Mouse (Mus musculus) ovary, postnatal 36 days (tissue): Measurements from ENCODE around the gene Hes2.
A peak's percentile ranks its signal among the peaks of the same experiment; 100 is the strongest.

Source experiments
- DNase-seq: peaks from one replicate; pipeline ENCODE4 v3.0.0; 2022; ENCODE audit warnings: low spot score, mixed read lengths

Gene Hes2

DNA sequence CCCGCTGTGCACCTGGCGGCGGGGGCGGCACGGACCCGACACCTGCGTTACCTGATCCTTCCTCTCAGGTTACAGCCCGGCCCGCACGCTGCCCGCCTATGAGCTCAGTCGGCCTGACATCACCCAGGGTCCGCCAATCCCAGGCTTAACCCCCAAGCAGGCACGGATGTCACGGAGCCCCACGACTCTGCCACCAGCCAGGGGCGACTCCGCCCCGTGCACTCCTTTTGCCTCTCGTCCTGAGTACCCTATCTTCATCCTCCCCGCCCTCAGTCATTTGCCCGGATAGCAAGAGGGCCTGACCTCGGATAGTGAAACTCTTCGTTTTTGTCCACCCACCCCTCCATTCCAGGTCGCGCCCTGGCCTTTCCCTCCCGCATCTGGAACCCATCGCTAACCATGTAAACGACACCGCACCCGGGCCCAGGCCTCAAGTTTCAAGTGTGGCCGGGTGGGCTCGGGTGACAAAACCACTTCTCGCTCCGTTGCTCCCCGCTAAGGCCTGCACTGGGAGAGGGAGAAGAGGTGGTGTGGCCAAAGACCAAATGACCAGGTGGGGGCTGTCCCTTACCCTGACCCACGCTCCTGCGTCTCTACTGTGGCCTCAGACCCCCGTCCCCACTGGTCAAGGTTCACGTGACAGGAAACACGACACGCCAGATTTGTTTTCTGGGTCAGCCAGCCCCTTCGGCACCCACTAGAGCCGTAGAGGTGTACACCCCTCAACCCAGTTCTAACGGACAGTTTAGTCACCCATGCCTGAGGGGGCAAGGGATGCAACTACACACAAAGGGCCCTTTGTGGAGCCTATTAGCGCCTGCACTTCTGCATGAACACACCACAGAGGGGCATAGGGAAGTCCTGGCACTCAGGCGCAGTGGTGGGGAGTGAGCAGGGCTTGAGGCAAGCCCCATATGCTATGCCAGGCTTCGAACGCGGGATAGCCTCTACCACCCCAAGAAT, 26.6 kb upstream of the Hes2 start:
- DNase-seq: no peak

GRCm38 (mm10) chr4:152132772-152133169, 25.9 kb upstream of the Hes2 start:
- no peak for DNase-seq

GRCm38 (mm10) chr4:152133213-152133612, 25.5 kb upstream of the Hes2 start:
- no peak for DNase-seq

- peak; percentile 52 for DNase-seq
These were observed 24.2 kb upstream of the Hes2 start for GRCm38 (mm10) chr4:152134507-152134906.

DNA sequence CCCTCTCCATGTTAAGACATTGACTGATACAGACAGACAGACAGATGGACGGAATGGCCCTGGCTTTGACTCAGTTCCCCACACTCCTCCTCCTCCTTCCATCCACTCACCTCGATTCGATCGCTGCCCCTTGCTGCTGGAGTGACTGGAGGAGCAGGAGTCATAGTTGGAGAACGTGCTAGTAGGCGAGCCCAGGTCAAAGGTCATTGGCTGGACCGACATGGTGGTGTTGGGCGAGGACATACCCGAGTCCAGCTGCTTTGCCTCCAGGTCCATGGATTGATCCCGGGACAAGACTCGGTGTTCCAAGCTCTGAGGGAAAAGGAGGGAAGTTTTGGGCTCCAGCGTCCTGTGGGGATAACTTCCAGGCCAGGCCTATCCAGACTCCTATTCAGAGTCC, 23.3 kb upstream of the Hes2 start:
- DNase-seq: no peak

DNA sequence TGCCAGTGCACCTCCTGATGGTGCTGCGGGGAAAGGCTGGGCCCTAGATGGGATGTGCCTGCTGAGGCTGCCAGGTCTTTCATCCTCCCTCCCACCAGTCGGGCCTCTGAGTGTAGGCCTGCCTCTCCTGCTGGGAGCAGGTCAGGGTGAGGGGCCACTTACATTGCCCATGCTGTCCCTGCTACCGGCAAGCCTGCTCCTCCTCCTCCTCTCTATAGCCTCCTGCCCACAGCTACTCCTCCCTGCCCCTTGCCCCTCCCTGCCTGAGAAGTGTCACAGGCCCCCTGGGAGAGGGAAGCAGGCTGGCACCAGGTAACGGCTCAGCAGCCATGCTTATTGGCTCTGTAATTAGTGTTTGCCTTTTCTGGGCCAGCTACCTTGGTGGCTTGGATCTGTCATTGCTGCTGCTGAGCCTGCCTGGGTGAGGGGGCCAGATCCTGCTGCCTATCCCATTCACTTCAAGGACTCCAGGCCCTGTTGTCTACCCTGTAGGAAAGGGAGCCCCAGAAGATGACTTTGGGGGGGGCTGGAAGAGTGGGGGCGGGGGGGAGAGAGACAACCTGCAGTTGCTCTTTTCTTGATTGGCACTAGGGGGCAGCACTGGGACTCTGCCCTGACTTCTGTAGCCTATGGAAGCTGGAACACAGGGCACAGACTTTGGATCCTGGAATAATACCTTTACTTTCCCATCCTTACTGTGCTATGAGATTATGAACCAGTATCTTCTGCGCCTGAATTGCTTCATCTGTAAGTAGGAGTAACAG, 22.4 kb upstream of the Hes2 start:
- DNase-seq: no peak

DNA sequence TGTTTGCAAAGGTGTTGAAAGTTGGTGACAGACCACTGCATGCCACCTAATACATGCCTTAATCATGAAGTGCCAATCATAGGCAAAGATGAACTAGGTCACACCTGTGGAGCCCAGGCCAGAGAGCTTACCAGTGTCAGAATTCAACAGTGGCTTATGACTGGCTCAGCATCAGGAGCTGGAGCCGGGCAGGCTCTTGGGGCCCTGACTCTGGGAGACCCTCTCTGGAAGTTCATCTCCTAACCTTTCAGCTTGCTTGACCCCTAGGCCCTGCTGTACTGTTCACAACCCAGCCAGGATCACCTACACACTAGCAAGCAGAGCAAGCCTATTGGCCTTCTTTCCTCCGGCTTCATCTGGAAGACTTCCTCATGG, 21.8 kb upstream of the Hes2 start:
- no peak for DNase-seq

- DNase-seq: peak; percentile 89
These were observed 20.0 kb upstream of the Hes2 start for GRCm38 (mm10) chr4:152138497-152139260.

DNA sequence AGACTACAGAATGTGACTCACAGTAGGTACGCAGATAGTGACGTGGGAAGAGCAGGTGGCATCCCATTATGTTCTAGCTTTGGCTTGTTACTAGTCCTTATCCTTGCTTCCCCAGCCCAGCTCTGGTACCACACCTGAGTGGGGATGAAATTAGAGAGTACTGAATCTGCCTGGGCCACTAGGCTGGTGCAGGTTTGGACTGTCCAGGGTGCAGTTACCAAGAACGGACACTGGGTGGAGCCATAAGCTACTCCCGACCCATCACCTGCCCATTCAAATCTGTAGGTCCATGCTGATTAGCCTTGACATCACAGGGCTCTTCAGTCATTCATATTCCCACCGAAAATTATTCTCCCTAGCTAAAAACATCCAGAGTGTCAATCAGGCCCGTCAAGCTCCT, 18.2 kb upstream of the Hes2 start:
- peak; percentile 49 for DNase-seq

DNA sequence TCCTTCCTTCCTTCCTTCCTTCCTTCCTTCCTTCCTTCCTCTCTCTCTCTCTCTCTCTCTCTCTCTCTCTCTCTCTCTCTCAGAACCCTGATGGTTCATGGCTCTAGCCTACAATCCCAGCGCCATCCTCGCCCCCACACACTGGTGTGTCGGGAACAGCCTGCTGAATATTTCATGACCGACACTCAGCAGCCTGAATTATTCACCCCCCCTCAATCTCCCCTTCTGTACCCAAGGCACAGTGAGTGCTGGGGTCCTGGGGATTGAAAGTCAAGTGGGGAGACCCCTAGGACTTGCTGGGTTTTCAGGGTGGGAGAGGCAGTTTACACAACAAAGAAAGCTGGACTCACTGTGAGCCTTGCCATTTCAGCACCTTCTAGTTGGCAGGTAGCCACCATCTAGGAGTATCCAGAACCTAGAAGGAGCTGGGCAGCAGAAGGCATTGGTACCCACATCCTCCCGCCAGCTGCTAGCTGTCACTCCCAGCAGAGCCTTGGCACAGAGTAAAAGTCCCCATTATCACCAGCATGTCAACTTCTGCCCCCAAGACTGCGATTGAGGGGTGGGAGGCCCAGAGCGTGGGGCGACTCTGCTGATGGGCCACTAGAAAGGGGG, 17.0 kb upstream of the Hes2 start:
- no peak for DNase-seq

- no peak for DNase-seq
These were observed 15.0 kb upstream of the Hes2 start for GRCm38 (mm10) chr4:152143632-152144031.

DNA sequence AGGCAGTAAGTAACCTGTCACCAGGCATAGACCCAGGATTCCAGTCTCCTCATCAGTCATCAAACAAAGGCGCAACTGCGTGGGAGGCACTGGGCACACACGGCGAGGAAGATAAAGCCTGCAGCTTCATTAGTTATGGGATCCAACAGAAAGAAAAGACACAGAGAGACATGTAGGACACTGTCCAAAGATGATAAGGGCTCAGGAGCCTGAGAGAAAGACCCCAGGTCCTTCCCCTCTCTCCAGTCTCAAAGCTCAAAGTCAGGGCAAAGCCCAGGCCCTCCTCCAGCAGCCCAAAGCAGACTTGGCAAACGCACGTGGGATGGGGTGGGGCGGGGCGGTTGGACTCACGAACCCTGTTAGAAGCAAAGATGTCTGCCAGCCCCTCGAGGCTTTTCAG, 13.2 kb upstream of the Hes2 start:
- DNase-seq: no peak

- no peak for DNase-seq
These were observed 12.4 kb upstream of the Hes2 start for GRCm38 (mm10) chr4:152146033-152146827.

DNA sequence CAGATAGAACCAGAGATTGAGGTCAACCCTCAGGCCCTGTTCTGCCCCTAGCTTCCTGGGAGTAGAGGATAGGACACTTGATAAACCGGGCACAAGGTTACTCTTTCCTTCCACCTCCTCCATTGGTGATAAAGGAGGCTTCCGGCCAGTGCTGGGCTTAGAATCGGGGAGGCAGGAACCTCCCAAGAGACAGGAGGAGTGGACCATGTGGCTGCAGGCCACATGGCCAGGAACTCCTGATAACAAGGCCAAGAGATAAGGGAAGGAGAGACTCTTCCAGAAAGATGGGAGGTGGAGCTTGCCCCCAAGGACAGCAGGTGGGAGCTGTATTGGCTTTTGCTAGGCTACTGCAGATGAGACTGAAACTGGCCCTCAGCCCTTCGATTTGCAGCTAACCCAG, 8.1 kb upstream of the Hes2 start:
- no peak for DNase-seq

GRCm38 (mm10) chr4:152151451-152151965, 7.2 kb upstream of the Hes2 start:
- no peak for DNase-seq

- peak; percentile 82 for DNase-seq
These were observed 6.6 kb upstream of the Hes2 start, which contains the start of gene Espn for GRCm38 (mm10) chr4:152151966-152152544. Espn (minus strand) TSS chr4:152152371.

DNA sequence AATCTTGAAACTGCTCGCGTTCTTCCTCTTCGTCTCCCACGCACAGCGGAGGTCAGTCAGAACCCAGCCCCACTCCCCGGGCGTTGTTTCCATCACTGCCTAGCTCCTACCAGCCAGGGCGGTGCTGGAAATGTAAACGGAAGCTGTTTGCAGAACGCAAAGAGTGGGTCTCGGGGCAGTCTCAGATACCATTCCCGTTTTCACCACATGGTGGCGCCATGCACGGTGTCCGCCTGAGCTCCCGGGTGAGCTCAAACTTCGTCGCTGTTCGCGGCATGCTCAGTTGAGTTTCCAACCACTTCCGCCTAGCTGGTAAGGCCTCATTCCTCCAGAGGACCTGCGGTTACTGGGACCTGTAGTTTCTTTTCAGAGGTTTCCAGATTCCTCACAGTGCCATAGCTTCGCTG, 4.9 kb upstream of the Hes2 start:
- DNase-seq: peak; percentile 81

DNA sequence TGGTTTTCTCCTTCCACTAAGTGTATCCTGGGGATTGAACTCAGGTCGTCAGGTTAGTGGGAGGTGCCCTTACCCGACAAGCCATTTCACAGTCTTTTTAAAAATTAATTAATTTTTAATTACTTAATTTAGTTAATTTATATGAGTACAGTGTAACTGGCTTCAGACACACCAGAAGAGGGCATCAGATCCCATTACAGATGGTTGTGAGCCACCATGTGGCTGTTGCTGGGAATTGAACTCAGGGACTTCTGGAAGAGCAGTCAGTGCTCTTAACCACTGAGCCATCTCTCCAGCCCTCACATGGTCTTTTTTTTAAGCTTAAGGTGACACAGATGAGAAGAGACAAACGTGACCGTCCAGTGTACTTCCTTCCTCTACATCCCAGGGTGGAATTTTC, 3.6 kb upstream of the Hes2 start:
- no peak for DNase-seq

GRCm38 (mm10) chr4:152157779-152158584, 685 bp upstream of the Hes2 start:
- no peak for DNase-seq

- DNase-seq: no peak
These were observed 615 bp downstream of the Hes2 start for GRCm38 (mm10) chr4:152159285-152159678.
